Mouse (Mus musculus): ENCODE measurements around the gene Selenop.
A peak's percentile ranks its signal among the peaks of the same experiment; 100 is the strongest.

Gene Selenop

DNA sequence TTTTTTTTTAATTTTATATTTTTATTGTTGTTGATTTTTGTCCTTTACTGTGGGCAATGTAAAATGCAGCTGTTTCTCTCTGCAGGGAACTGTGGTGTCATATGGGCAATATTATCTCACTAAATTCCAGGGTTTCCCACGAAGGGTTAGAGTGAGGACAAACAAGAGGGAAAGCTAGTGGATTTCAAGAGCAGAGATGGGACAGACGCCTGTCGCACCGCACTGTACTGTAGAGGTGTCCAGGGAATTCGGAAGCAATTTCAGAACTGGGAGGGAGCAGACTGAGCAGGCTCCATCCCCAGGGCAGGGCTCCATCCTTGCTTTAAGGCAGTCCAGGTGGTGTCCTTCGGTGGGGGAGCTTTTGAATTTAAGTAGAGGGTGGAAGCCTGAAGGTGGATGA is 2.9 kb downstream of the Selenop start:
- peak in 1 of 2 experiments; percentile 7 for DNase-seq

DNA sequence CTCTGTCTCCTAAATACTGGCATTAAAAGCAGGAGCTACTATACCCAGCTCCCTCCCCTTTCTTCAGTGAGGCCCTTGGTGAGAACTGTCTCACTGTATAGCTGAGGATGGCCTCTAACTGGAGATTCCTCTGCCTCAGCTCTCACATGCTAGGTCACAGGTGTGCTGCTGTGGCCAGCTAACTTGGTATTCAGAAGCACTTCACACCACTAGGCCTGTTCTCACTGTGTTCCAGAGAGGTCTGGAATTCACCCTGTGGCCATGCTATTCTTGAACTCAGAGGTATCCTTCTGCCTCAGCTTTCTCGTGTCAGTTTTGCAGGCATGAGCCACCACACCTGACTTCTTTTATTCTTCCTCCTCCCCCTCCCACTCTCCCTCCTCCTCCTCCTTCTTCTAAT is 4.8 kb downstream of the Selenop start:
- DNase-seq = no peak

DNA sequence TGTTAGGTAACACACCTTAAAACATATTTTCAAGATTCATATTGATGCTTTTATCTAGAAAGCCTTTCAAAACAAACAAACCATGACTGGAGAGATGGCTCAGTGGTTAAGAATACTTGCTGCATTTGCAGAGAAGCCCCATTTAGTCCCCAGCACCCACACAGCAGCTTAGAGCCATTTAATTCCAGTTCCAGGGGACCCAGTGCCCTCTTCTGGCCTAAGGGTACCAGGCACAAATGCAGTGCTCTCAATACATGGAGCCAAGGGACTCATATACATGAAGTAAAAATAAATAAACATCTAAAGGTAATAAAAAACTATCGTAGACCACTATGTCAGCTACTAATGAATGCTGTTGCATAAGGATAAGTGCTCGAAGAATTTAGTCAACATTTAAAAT is 9.0 kb downstream of the Selenop start:
- peak; percentile 15 to 19 for DNase-seq

DNA sequence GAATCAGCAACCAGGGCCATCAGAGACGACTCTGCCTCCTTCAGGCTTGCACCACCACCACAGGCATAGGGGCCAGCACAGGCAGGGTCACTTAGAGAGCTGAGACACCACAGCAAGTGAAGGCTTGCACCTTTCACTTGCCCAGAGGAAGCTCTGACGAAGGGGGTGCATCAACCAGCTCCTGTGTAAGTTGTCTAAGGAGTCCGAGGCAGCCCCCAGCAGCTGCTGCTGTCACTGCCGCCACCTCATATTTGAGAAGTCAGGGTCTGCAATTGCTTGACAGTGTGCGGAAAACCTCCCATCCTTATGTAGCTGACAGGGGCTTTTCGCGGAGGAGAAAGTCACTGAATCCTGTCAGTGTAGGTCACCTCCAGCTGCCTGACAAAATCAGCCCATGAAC is 10.9 kb downstream of the Selenop start:
- DNase-seq = no peak

DNA sequence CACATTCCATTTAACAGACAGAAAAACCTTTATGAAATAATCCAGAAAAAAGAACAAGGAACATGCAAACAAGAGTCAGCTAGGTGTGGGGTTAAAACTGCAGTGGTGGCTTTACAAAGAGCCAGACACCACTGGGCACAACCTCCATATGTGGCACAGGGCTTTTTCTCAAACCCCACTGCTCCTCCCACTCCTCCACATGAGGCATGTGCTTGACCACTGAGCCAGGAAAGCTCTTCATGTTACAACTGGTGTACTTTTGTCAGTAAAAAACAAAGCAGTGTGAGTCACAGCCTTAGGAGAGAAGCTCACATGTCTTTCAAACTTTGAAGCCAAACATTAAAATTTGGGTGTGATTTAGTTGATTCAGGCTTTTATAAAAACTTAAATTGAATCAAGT is 12.9 kb downstream of the Selenop start:
- no peak for DNase-seq

DNA sequence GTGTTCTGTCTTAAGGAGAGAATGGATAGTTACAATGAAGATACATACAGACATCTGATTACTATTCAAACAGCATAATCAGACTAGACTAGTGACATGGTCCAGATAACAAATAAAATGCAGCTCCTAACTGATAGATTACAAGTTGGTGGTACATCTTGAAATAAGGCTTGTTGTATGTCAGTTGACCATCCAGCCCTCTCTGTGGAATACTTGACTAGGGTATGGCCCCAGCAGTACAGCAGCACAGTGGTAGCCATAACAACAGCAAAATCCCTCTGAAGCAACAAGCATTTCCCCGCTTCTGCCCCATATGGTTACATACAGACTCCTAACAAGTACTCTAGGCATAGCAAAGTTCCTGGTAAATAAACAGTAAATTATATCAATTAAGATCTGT is 13.4 kb downstream of the Selenop start:
- no peak for DNase-seq

DNA sequence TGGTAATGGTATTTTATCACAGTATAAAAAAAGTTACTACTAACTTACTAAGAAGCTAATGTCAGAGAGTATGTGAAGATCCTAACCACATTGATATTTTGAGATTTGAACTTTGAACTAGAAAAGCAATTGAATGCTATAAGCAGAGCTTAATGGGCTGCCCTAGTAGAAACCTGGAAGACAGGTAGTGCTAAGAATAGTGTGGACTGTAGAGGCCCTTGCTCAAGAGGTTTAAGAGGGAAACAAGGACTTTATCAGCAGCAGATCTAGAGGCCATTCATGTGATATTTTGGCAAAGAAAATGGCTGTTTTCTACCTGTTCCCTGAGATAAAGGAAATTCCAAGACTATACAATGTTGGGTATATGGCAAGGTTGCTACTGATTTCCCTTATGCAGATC is 17.7 kb downstream of the Selenop start:
- no peak for DNase-seq

DNA sequence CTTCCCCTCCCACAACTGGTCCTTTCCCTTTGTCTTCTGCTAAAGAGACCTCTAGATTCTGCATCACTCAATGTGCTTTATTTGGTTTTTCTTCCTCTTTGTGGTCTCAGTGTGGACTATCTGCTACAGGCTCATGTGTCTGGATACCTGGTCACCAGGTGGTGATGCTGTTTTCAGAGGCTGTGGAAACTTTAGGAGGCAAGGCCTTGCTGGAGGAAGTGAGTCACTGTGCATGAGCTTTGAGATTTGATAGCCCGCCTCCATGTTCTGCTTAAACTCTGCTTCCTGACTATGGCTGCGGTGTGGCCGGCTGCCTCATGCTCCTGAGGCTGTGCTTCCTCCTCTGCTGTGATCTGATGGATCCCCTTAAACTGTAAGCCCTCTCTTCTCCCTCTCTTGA is 22.1 kb downstream of the Selenop start:
- DNase-seq = no peak

DNA sequence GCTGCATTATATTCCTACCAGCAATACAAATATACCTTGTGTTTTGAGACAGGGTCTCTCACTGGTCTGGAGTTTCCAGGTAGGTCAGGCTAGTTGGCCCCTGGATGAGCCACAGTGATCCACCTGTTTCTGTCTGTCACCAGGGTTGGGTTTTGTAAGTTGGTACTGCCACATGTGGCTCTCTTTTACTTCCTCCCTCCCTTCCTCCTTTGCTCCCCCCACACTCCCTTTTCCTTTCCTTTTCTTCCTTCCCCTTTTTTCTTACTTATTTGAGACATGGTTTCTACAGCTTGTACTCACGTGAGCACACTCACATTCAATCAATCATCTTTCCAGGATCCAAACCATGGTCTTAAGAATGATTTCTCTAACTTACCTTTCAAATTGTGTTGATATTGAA is 25.1 kb downstream of the Selenop start:
- no peak for DNase-seq

DNA sequence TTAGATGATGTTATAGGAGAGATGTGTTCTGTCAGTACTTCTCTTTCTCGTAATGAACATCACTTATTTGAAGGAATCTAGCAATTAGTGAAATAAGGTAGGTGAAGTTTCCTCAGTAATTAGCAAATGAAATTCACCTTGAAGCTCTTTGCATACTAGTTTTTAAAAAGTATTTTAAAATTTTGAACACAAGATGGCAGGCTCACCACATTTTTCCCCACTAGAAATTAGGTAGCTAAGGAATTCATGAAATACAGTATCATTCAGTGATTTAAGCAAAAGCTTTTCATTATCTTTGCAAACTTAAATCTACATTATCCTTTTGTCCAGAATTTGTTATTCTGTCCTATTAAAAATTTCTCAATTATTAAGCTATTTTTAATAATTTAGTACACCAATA is 27.6 kb downstream of the Selenop start:
- no peak for DNase-seq

DNA sequence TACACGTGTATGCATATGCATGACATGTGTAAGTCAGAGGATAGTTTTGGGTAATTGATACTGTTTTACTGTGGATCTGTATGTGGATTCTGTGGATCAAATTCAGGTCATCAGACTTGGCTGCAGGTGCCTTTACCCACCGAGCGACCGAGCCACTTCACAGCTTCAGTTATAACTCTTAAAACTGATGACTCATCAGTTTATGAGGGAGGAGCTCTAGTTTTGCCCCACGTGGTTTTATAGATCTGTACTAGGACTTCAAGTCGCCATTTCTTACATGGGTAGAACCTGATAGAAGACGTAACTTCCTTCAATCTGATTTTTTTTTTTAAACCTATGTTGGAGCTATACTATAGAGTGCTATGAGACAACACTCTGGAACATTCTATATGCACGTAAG is 29.3 kb downstream of the Selenop start:
- DNase-seq = no peak

DNA sequence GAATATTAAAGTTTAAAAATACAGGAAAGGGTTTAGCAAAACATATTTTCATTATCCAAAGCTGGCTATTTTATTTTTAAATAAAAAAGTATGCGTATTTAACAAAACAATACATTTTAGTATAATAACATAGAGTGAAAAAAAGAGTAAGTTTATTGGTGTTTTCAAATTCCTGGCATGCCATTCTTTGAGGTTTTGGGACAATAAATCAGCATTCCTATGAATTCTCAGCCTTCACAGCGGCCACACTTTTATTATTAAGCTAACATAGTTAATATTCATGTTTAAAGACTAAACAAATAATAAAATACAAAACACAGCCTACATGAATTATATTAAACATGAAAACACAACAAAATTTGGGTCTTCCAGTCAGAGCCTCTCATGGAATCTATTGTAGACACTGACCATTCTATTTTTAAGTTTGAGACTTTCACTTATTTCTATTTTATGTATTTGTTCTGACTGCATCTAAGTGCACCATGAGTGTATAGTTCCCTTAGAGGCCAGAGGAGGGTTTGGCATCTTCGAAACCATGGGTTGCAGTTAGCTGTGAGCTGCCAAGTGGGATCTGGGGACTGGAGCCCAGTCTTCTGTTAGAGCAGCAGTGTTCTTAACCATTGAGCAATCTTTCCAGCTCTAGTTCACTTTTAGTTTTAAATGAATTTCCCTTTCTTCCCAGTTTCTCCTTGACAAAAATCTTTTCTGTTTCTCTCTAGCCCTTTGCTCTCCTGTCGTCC is 32.2 kb downstream of the Selenop start:
- DNase-seq = no peak

DNA sequence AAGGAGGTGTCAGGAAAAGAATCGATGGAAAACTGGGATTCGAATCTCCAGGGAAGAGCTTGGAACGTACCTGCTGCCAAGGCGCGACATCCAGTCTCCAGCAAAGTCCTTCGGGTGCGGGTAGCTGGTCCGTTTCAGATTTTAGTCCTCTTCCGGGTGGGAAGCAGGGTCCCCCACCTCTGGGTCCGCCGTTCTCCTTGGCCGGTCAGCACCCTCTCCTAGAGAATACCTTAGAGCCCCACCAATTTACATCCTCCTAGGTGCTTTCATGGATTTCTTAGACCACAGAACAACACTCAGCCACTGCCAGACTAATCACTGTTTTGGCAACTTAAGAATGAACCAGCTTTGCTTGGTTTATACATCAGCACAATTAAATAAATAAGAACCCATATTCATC is 35.1 kb downstream of the Selenop start, which contains the start of gene Ccdc152:
Gene Ccdc152, minus strand, starts transcription at position 101 of the 400 bp plus-strand sequence.
- DNase-seq = no peak

DNA sequence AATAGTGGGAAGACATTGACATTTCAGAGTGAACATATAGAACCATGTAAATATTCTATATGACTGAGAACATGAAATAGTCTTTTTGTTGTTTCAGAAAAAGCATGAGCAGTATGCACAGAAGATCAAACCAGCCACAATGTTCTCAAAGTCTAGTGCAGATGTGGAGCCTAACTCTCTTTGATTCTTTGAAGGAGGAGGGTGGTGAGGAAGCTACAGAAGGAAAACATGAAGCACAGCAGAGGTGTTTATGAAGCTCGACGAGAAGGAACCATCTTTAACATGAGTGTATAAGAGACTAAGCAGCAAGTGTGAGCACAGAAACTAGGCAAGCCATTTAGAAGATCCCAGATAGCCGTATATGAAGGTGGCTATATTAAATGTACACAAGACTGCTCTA is 41.5 kb downstream of the Selenop start:
- no peak for DNase-seq

DNA sequence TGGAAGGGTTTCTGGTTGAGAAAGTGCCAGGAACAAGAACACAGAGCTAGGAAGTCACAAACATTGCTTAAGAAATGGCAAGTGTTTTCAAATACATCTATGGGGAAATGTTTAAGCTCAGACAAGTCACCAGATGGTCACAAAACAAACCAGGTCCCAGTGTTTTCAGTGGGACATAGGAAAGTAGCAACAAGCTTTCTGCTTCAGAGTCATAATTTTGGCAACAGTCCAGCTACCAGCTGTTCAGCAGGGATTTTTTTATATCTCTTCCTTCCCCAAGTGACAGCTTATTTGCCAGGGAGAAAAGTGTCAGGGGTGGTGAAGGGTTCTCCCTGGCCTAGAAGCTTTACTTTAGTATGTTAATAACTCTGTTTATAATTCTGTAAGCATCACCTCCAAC is 44.6 kb downstream of the Selenop start:
- DNase-seq = no peak

DNA sequence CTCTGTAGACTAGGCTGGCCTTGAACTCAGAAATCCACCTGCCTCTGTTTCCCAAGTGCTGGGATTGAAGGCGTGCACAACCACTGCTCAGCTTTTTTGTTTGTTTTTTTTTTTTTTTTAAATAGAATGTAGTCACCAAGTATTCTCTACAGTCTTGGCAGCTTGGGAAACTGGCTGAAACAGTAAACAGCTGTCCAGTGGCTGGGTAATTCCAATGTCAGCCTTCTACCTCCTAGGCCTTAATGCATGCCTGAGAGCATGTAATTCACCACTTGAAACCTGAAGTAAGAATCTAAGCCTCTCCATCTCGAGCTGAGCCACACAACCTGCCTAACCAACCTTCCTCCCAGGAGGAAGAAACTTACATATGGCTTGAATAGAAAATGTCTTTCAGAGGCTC is 48.3 kb downstream of the Selenop start:
- no peak for DNase-seq

DNA sequence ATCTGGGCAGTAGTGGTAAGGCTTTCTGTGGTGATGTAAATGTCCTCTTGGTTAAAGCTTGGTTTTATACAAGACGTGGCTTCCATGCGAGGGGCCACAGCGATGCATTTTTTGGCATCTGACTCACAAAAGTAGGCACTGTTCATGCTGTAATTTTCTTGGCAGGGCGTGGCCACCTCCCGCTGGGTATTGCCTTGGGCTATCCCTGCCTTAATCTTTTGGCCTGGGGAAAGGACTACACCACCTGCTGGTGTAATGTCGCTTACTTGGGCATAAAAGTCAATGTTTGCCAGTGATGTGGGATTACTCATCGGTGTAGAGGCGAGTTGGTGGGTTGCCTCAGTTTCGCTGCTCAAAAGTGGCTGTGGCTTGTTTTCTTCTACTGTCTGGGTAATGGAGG is 51.6 kb downstream of the Selenop start:
- DNase-seq = no peak

DNA sequence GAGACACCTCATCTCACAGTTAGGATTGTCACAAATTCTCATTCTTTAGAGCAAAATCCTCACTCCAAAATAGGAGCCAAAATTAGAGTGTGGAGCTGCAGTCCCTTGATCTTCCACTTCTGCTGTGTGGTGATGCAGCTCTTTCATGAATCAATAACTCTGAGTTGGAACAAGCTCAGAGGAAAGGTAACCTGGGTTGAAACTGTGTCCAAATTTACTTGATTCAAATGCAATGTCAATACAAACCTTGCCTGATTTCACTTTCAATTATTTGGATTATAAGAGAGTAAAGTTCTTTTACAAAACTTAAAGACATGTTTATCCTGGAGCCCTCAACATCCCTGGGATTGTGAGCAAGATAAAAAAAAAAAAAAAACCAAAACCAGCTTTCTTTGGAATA is 54.7 kb downstream of the Selenop start:
- DNase-seq = no peak

All from B cell, adult 2 months (primary cell).